ENCODE assay signal across 24 mouse cellular contexts in the genomic region with DNA sequence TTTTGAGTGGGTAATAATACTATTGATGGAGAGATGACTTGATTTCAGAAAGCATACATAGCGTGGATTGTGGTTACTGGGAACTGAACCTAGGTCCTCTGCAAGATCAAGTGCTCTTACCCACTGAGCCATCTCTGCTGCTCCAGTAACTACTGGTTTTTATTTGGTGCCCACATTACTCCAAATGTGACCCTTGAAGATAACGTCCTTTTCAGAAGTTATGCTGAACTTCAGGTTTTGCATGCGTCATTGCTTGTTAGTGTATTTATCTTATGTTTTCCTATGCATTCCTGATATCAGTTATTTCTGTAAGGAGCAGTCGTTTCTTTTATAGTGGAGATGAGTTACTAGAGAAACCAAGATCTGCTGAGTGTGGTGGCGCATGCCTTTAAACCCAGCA. TPM values are rescaled to one million over a fixed set of nuclear protein-coding genes. Genes with fewer than 3 reads are reported as not detected.
DNase-seq lines count a peak whose midpoint lies in the region; ATAC-seq lines count a peak whose summit lies in the region.
"Had no signal": no experiment of that assay in that cellular context is flagged by ENCODE, and none has a peak within 500 bp of the region (broad histone marks: within the 10 kb centered on the region; RNA-seq: fewer than 3 reads in every experiment).

No protein-coding gene starts in this region.

- DNase-seq in liver, result no peak
- DNase-seq in cerebellum, adult 18-20 months, result no peak
- DNase-seq in kidney, adult 9 months, result no peak
- DNase-seq: adrenal gland, adult 2 months; adrenal gland, postnatal 10 days; adrenal gland, postnatal 25 days; B cell, adult 2 months; cerebellum, adult 11 months; cerebellum, adult 2 months; cerebellum, adult 9-10 months; cerebellum, postnatal 10 days; cerebellum, postnatal 25 days; forebrain, postnatal 0 days had no signal

- H3K9ac ChIP-seq in liver, embryonic 16.5 days (ENCODE audit: low read depth, low read length), result no peak overlapping the region
- no peak overlapping the region for H3K9ac ChIP-seq in midbrain, embryonic 13.5 days (replicated peaks)
- H3K9ac ChIP-seq: embryonic facial prominence, embryonic 12.5 days; forebrain, embryonic 13.5 days; forebrain, embryonic 15.5 days; forebrain, postnatal 0 days had no signal

- H3K27ac ChIP-seq in liver, embryonic 16.5 days (ENCODE audit: low read length), result no peak overlapping the region
- H3K27ac ChIP-seq in midbrain, embryonic 13.5 days, result no peak overlapping the region
- H3K27ac ChIP-seq: embryonic facial prominence, embryonic 10.5 days; embryonic facial prominence, embryonic 12.5 days; forebrain, embryonic 13.5 days; forebrain, embryonic 15.5 days had no signal

- no peaks in the 10 kb centered on the region for H3K36me3 ChIP-seq in liver, embryonic 16.5 days (ENCODE audit: control insufficient read depth, insufficient read depth)
- H3K36me3 ChIP-seq in midbrain, embryonic 13.5 days, result no peaks in the 10 kb centered on the region
- H3K36me3 ChIP-seq: forebrain, embryonic 15.5 days had no signal

- H3K4me1 ChIP-seq in liver, embryonic 16.5 days (ENCODE audit: control insufficient read depth, low read depth, low read length), result no peaks in the 10 kb centered on the region; the same call in 1 of the 2 replicates
- peaks cover 3% of the 10 kb centered on the region; the same call in 1 of the 2 replicates for H3K4me1 ChIP-seq in midbrain, embryonic 13.5 days (replicated peaks)
- H3K4me1 ChIP-seq: embryonic facial prominence, embryonic 10.5 days; embryonic facial prominence, embryonic 12.5 days; forebrain, embryonic 13.5 days; forebrain, embryonic 15.5 days had no signal

- no peaks in the 10 kb centered on the region for H3K27me3 ChIP-seq in liver, embryonic 16.5 days (ENCODE audit: control insufficient read depth, insufficient read depth, low read depth, low read length)
- H3K27me3 ChIP-seq in midbrain, embryonic 13.5 days, result no peaks in the 10 kb centered on the region
- H3K27me3 ChIP-seq: CH12.LX; embryonic facial prominence, embryonic 12.5 days; forebrain, embryonic 13.5 days; forebrain, embryonic 15.5 days had no signal

- 0 out of 2 replicates have a peak, but pooled peaks have one; percentile 24 for ATAC-seq in liver, embryonic 16.5 days (ENCODE audit: low read depth)
- 0 out of 2 replicates have a peak, but pooled peaks have one; percentile 50 for ATAC-seq in erythroblast, adult 5-6 weeks (replicated peaks; ENCODE audit: low FRiP score, poor library complexity, severe bottlenecking)
- peak; percentile 92 for ATAC-seq in megakaryocyte progenitor cell, adult 5-6 weeks (replicated peaks; ENCODE audit: poor library complexity)
- ATAC-seq in midbrain, embryonic 13.5 days, result no peak
- ATAC-seq: CD4-positive, CD25-positive, alpha-beta regulatory T cell, adult 4 months; forebrain, embryonic 13.5 days; forebrain, embryonic 15.5 days; forebrain, postnatal 0 days had no signal

- H3K4me3 ChIP-seq in liver, embryonic 16.5 days (ENCODE audit: low read depth, low read length), result no peak overlapping the region
- H3K4me3 ChIP-seq in midbrain, embryonic 13.5 days (replicated peaks), result no peak overlapping the region
- H3K4me3 ChIP-seq: embryonic facial prominence, embryonic 10.5 days; embryonic facial prominence, embryonic 12.5 days; erythroblast, embryonic 14.5 days; forebrain, embryonic 13.5 days; forebrain, embryonic 15.5 days had no signal

- H3K9me3 ChIP-seq in liver, embryonic 16.5 days (replicated peaks; ENCODE audit: control insufficient read depth, low read length), result no peaks in the 10 kb centered on the region
- H3K9me3 ChIP-seq in midbrain, embryonic 13.5 days, result no peaks in the 10 kb centered on the region
- H3K9me3 ChIP-seq: embryonic facial prominence, embryonic 10.5 days; embryonic facial prominence, embryonic 12.5 days; forebrain, embryonic 13.5 days; forebrain, embryonic 15.5 days had no signal

- no peak overlapping the region for H3K4me2 ChIP-seq in liver, embryonic 16.5 days (ENCODE audit: low read depth, low read length)
- H3K4me2 ChIP-seq in midbrain, embryonic 13.5 days (replicated peaks), result no peak overlapping the region
- H3K4me2 ChIP-seq: embryonic facial prominence, embryonic 12.5 days; forebrain, embryonic 13.5 days; forebrain, embryonic 15.5 days had no signal

- WGBS in liver, embryonic 16.5 days (ENCODE audit: insufficient replicate concordance), result 43% methylated on average over 5 of the region's 5 CpGs
- WGBS in midbrain, embryonic 13.5 days, result 95% methylated on average over 5 of the region's 5 CpGs

RNA-seq across cellular contexts. Expression of gene Rcor1, which starts 26.2 kb away (rescaled TPM):
- 4.1 and 4.4 TPM in 2 replicates for polyA plus RNA-seq in liver, embryonic 16.5 days (2015; fragmentation: Nextera tagmentation; extraction: Ambion mirVana)
- 21.3 and 26.9 TPM in 2 replicates for total RNA-seq in erythroblast, adult 5-6 weeks (2015; ENCODE audit: low replicate concordance)
- total RNA-seq in erythroblast, adult 5-6 weeks (2017; ENCODE audit: low replicate concordance), result 9.8 and 18.0 TPM in 2 replicates
- total RNA-seq in megakaryocyte progenitor cell, adult 5-6 weeks (2015), result 53.7 and 59.9 TPM in 2 replicates
- total RNA-seq in megakaryocyte progenitor cell, adult 5-6 weeks (2017), result 41.1 and 43.2 TPM in 2 replicates
- 6.0 and 6.5 TPM in 2 replicates for polyA plus RNA-seq in midbrain, embryonic 13.5 days (2015; fragmentation: Nextera tagmentation; extraction: Ambion mirVana)
